Mouse (Mus musculus) liver, adult (tissue): ENCODE results near the gene Krt39.

Experiments used
- GATA4 ChIP-seq: IDR thresholded peaks from 2 replicates; pipeline ENCODE4 v1.6.1; 2014; ENCODE audit warnings: mild to moderate bottlenecking, low read length; ENCODE audit not compliant: insufficient replicate concordance

The Krt39 gene

DNA sequence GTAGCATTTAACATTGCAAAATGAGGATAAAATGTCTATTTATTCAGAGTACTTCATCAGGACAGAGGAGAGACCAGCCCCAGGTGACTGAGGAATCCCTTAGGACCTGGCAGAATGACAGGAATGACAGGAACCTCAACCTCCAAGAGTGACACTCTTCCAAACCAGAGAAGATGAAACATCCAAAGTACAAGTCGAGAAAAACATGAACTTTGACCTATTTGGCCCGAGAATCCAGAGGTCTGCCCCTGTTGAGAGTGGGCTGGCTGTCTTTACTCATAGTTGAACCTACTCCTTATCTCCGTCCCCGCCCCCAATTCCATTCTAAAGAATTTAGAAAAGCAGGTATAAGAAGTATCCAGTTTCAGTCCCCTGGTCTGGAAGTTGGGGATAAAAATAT lies 30.5 kb downstream of the Krt39 start:
- no peak for TF ChIP-seq GATA4

DNA sequence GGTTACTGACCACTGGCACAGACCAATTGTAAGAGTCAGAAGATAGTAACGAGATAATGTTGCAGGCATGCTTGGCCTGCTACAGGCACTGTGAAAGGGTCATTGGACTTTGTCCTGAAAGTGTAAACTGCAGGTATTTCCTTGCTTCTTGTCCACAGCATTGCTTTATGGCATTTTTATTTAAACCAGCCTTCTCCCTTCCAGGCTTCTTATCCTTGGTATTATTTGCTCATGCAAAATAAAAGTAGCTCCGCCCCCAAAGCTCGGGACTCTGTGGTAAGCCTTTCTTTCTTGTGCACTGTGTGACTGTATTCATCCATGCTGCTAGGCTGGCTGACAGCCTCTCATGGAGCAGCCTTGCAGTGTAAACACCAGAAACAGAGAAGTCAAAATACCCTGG lies 31.9 kb downstream of the Krt39 start:
- TF ChIP-seq GATA4: no peak

DNA sequence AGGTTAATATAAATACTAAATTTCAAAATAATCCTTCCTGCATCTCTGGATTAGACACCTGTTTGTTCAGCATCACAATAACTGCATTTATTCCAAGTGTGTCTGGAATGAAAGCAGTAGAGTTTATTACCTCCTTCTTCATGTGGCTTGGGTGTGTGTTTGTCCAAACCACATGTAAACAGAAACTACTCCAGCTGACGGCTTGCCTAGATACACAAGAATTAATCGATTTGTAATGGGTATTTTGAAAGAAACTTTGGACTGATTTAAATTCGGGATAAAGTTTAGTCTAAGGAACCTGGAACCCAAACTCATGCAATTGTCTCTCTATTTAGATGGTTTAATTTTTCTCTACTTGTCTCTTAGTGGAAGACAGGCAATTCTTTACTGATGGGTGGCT lies 46.2 kb downstream of the Krt39 start:
- no peak for TF ChIP-seq GATA4

DNA sequence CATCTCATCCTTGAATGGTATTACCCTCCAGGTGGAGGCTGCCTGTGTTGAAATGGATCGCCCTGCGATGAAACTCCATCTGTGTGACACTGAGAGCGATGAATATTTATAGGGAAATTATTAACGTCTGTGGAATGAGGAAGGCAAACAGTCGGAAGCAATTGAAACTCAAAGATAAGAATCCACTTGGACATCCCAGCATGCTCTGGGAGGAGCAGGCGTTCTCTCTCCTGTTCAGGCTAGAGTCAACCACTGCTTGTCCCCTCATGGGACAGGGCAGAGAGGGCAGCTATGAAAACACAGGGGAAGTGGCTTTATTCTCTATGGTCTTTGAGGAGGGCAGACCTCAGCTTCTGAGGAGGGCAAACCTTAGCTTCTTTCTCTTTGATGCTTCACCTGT lies 47.7 kb downstream of the Krt39 start:
- TF ChIP-seq GATA4: peak; percentile 39; the same call in 1 of the 2 replicates

DNA sequence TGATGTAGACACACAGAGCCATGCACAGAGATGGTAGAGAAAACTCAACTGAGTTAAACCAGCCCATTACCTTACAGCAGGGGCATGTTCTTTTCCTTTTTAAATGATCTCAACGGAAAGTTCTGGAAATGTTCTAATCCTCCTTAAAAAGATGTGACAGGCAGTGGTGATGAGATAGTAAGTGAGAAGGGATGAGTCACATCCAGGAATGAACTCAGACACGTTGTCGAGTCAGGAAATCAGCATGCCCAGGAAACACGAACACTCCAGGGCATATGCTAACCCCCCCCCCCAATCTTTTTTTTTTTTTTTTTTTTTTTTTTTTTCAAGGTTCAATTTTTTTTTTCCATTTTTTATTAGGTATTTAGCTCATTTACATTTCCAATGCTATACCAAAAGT lies 48.7 kb downstream of the Krt39 start:
- no peak for TF ChIP-seq GATA4

DNA sequence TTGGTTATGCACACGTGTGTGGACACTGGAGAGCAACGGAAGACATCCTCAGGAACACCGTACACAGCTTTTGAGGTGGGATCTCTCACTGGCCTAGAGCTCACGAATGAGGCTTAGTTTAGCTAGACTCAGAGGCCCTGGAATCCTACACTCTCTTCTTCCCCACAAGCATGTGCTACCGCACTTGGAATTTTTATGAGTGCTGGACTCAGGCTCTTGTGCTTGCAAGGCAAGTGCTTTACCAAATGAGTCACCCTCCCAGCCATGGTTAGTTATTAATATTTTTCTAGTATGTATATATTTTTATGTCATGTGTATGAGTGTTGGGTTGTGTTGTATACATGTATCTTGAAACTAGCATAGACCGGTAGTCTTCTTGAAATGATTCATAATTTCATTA lies 49.2 kb downstream of the Krt39 start:
- no peak for TF ChIP-seq GATA4

DNA sequence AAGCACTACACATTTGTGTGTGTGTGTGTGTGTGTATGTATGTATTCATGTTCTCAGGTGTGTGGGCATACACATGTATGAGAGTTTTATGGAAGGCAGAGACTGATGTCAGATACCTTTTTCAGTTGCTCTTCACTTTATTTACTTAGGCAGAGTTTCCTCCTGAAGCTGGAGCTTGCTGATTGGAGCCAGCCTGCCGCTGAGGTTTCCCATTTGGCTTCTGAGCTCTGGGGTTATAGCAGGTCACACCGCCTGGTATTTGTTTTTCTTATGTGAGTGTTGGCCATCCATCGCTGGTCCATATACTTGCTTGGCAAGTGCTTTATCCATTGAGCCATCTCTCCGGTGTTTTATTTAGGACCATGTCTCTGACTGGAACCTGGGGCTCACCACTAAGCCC lies 51.9 kb downstream of the Krt39 start:
- no peak for TF ChIP-seq GATA4

DNA sequence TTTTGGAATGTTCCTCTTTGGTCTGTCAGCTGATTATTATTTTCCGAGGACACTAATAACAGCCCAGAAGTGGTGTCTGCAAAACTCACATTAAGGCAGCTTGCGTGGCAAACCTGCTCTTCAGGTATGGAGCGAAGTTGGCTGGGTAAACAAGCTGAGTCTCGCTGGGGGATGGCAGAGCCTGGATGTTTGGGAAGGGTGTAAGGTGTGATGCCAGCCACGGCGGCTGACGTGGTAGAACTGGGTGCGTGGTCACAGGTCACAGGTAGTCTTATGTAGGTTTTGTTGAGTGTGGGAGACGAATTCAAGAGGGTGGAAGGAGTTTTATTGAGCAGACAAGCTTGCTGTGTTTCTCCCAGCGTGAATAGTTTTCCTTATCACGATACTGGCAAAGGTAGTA lies 52.6 kb downstream of the Krt39 start:
- TF ChIP-seq GATA4: no peak

DNA sequence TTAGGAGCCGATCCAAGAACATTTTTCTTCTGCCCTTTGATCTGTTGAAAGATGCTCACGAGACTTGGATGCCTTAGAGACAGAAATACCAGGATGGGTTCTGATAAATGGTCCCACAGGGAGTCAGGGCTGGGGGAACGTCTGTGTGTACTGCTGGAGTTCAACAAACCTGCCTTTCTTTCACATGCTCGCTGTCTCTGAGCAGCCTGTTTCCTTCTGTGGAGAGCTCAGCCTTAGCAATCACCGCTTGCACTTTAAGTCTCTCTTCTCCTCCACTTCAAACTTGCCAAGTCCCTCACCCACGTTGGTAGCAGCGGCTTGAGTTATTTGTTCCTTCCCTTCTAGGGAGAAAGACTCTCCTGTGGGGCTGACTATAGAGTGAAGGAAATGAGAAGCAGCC lies 54.8 kb downstream of the Krt39 start:
- no peak for TF ChIP-seq GATA4

DNA sequence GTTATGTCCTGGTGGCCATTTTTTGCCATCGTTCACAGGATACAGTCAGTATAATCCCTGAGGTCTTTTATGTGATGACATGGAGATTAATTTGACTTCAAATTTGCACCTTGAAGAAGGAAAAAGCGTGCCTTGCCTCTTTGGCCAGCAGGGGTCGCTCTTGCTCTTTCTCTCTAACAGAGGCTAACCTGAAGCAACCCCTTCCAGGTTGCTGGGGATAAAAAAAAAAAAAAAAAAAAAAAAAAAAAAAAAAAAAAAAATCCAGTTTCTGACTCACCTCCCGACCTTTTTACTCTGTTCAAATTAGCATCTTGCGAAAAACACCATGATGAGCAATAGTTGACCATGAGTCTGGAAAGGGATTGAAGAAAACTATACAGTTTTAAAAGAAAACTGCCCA lies 56.3 kb downstream of the Krt39 start:
- no peak for TF ChIP-seq GATA4
